Mouse (Mus musculus): Measurements from ENCODE around the gene Tmem50b. TPM values are rescaled to one million over a fixed set of nuclear protein-coding genes. Genes with fewer than 3 reads are reported as not detected.

The Tmem50b gene
- polyA plus RNA-seq, 1 experiment from 2014 or later, result 42.4 TPM

GRCm38 (mm10) chr16:91546836-91547741 is 50.5 kb downstream of the Tmem50b start, which contains the start of gene Ifngr2:
Gene Ifngr2 (plus strand): TSS chr16:91547072.
- Histone ChIP-seq H3K4me2 (ENCODE audit: low read depth, low read length, severe bottlenecking) (peak within 1 kb of the TSS; percentile 97), H3K9ac (ENCODE audit: low read length) (peak within 1 kb of the TSS; percentile 95), H3K27ac (ENCODE audit: low read depth, low read length) (no peak within 1 kb of the TSS), H3K9me3 (ENCODE audit: control insufficient read depth, low read length) (no peaks in the 10 kb centered on the region), H3K27me3 (ENCODE audit: control insufficient read depth, insufficient read depth, low read length) (no peaks in the 10 kb centered on the region), H3K4me3 (ENCODE audit: low read depth, low read length) (peak within 1 kb of the TSS; percentile 89), H3K4me1 (replicated peaks; ENCODE audit: control insufficient read depth, insufficient read depth, low read length) (peaks cover 10% of the 10 kb centered on the region), H3K36me3 (ENCODE audit: control insufficient read depth, insufficient read depth, low read length) (no peaks in the 10 kb centered on the region)
- peak; percentile 83 for ATAC-seq (replicated peaks; ENCODE audit: low FRiP score)
- peak; percentile 85 for DNase-seq (ENCODE audit: low spot score)
- WGBS, result 2% methylated on average over 35 of the region's 74 CpGs

DNA sequence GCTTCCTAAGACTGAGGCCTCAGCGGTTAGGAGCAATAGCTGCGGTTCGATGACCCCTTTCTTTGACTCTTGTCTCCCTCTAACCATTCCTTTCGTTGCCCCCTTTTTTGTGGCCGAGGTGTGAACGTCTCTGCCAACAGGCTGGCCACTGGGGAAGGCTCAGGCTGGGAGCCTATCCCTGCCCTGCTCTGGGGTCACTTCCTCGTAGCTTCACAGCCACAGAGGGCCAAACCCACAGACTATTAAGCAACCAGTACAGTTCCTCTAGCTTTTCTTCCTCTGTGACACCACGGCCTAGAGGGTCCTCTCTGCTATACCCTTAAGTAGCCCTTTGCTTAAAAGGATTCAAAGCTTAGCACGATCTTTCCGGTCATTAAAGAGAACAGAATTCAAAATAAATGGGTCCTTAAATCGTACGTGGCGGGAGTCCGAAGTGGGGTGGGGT is 51.2 kb downstream of the Tmem50b start:
- Histone ChIP-seq H3K4me1 (replicated peaks; ENCODE audit: control insufficient read depth, insufficient read depth, low read length) (peaks cover 10% of the 10 kb centered on the region), H3K4me2 (ENCODE audit: low read depth, low read length, severe bottlenecking) (peak overlapping the region; percentile 97), H3K27ac (ENCODE audit: low read depth, low read length) (no peak overlapping the region), H3K36me3 (ENCODE audit: control insufficient read depth, insufficient read depth, low read length) (no peaks in the 10 kb centered on the region), H3K9me3 (ENCODE audit: control insufficient read depth, low read length) (no peaks in the 10 kb centered on the region), H3K27me3 (ENCODE audit: control insufficient read depth, insufficient read depth, low read length) (no peaks in the 10 kb centered on the region), H3K4me3 (ENCODE audit: low read depth, low read length) (peak overlapping the region; percentile 89), H3K9ac (ENCODE audit: low read length) (peak overlapping the region; percentile 95)
- ATAC-seq (replicated peaks; ENCODE audit: low FRiP score) (peak; percentile 70), DNase-seq (ENCODE audit: low spot score) (no peak)
- 12% methylated on average over 14 of the region's 14 CpGs for WGBS

GRCm38 (mm10) chr16:91545597-91546281 is 51.9 kb downstream of the Tmem50b start:
- no peak for DNase-seq (ENCODE audit: low spot score)
- Histone ChIP-seq H3K9me3 (ENCODE audit: control insufficient read depth, low read length) (no peaks in the 10 kb centered on the region), H3K4me3 (ENCODE audit: low read depth, low read length) (no peak overlapping the region), H3K36me3 (ENCODE audit: control insufficient read depth, insufficient read depth, low read length) (no peaks in the 10 kb centered on the region), H3K4me2 (ENCODE audit: low read depth, low read length, severe bottlenecking) (no peak overlapping the region), H3K27ac (ENCODE audit: low read depth, low read length) (no peak overlapping the region), H3K9ac (ENCODE audit: low read length) (no peak overlapping the region), H3K4me1 (replicated peaks; ENCODE audit: control insufficient read depth, insufficient read depth, low read length) (peaks cover 8% of the 10 kb centered on the region), H3K27me3 (ENCODE audit: control insufficient read depth, insufficient read depth, low read length) (no peaks in the 10 kb centered on the region)
- ATAC-seq (replicated peaks; ENCODE audit: low FRiP score), result no peak
- 66% methylated on average over 10 of the region's 10 CpGs for WGBS

DNA sequence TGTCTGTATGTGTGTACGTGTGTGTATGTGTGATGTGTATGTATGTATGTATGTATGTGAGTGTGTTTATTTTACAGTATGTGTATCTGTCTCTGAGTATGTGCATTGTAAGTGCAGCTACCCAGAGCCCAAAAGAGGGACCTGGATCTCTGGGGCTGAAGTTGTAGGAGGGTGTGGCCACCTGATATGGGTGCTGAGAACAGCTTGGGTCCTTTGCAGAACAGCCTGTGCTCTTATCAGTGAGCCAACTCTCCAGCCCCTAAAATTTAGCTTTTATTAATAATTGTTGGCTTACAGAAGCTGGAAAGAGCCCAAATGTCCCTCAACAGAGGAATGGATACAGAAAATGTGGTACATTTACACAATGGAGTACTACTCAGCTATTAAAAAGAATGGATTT is 54.0 kb downstream of the Tmem50b start:
- H3K9ac ChIP-seq (ENCODE audit: low read length), result no peak overlapping the region
- H3K27me3 ChIP-seq (ENCODE audit: control insufficient read depth, insufficient read depth, low read length), result no peaks in the 10 kb centered on the region
- no peak overlapping the region for H3K4me3 ChIP-seq (ENCODE audit: low read depth, low read length)
- peaks cover 2% of the 10 kb centered on the region; the same call in 1 of the 2 replicates for H3K4me1 ChIP-seq (replicated peaks; ENCODE audit: control insufficient read depth, insufficient read depth, low read length)
- ATAC-seq (replicated peaks; ENCODE audit: low FRiP score) (no peak), DNase-seq (ENCODE audit: low spot score) (no peak)
- no peak overlapping the region for H3K27ac ChIP-seq (ENCODE audit: low read depth, low read length)
- H3K4me2 ChIP-seq (ENCODE audit: low read depth, low read length, severe bottlenecking), result no peak overlapping the region
- 94% methylated on average over 1 of the region's 1 CpGs for WGBS
- H3K9me3 ChIP-seq (ENCODE audit: control insufficient read depth, low read length), result no peaks in the 10 kb centered on the region
- H3K36me3 ChIP-seq (ENCODE audit: control insufficient read depth, insufficient read depth, low read length), result no peaks in the 10 kb centered on the region

- no peaks in the 10 kb centered on the region for H3K36me3 ChIP-seq (ENCODE audit: control insufficient read depth, insufficient read depth, low read length)
- H3K4me1 ChIP-seq (replicated peaks; ENCODE audit: control insufficient read depth, insufficient read depth, low read length), result no peaks in the 10 kb centered on the region
- H3K4me3 ChIP-seq (ENCODE audit: low read depth, low read length), result no peak overlapping the region
- DNase-seq (ENCODE audit: low spot score) (no peak), ATAC-seq (replicated peaks; ENCODE audit: low FRiP score) (no peak)
- 44% methylated on average over 10 of the region's 10 CpGs for WGBS
- H3K9me3 ChIP-seq (ENCODE audit: control insufficient read depth, low read length), result no peaks in the 10 kb centered on the region
- H3K27ac ChIP-seq (ENCODE audit: low read depth, low read length), result no peak overlapping the region
- peak overlapping the region; percentile 4; the same call in 1 of the 2 replicates for H3K9ac ChIP-seq (ENCODE audit: low read length)
- no peak overlapping the region for H3K4me2 ChIP-seq (ENCODE audit: low read depth, low read length, severe bottlenecking)
- no peaks in the 10 kb centered on the region for H3K27me3 ChIP-seq (ENCODE audit: control insufficient read depth, insufficient read depth, low read length)
These were observed 56.0 kb downstream of the Tmem50b start for GRCm38 (mm10) chr16:91541573-91542081.

DNA sequence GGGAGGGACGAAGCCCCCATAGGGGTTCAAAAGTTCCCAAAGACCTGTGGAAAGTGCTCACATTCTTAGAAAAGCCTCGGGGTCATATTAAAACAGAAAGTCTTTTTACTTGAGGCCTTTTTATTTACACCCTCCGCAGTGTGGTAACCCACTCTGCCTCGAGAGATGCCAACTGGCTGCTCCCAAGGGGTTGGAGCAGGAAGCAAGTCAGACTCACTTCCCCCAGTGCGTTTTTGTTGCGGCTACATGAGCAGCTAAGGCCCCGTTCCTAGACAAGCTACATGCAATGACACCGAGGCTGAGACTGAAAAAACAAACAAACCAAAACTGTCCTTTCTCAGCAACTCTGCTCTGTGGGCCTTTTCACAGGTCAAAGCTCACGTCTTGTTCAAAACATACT is 59.1 kb downstream of the Tmem50b start:
- Histone ChIP-seq H3K9ac (ENCODE audit: low read length) (no peak overlapping the region), H3K4me1 (replicated peaks; ENCODE audit: control insufficient read depth, insufficient read depth, low read length) (no peaks in the 10 kb centered on the region), H3K27me3 (ENCODE audit: control insufficient read depth, insufficient read depth, low read length) (no peaks in the 10 kb centered on the region), H3K27ac (ENCODE audit: low read depth, low read length) (no peak overlapping the region), H3K4me3 (ENCODE audit: low read depth, low read length) (no peak overlapping the region), H3K36me3 (ENCODE audit: control insufficient read depth, insufficient read depth, low read length) (no peaks in the 10 kb centered on the region), H3K4me2 (ENCODE audit: low read depth, low read length, severe bottlenecking) (no peak overlapping the region), H3K9me3 (ENCODE audit: control insufficient read depth, low read length) (no peaks in the 10 kb centered on the region)
- 78% methylated on average over 9 of the region's 9 CpGs for WGBS
- ATAC-seq (replicated peaks; ENCODE audit: low FRiP score) (no peak), DNase-seq (ENCODE audit: low spot score) (no peak)

DNA sequence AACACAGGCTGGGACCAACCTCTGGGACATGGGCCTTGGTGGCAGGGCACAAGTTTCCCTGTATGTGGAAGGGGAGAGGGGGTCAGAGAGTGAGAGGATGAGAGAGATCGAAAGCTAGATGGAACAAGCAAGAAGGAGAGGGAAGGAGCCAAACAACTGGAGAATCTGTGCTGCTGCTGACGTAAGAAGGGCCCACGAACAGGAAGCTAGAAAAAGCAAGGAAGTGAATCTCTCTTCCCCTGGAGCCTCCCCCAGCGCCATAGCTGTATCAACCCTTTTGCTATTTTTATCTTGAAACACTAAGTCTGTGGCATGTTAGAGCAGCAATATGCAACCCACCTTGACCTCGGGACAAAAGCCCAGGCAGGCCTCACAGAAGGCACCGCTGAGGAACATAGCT is 59.5 kb downstream of the Tmem50b start:
- ATAC-seq (replicated peaks; ENCODE audit: low FRiP score) (no peak), DNase-seq (ENCODE audit: low spot score) (no peak)
- Histone ChIP-seq H3K9ac (ENCODE audit: low read length) (no peak overlapping the region), H3K4me2 (ENCODE audit: low read depth, low read length, severe bottlenecking) (no peak overlapping the region), H3K4me1 (replicated peaks; ENCODE audit: control insufficient read depth, insufficient read depth, low read length) (no peaks in the 10 kb centered on the region), H3K9me3 (ENCODE audit: control insufficient read depth, low read length) (no peaks in the 10 kb centered on the region), H3K27me3 (ENCODE audit: control insufficient read depth, insufficient read depth, low read length) (no peaks in the 10 kb centered on the region), H3K36me3 (ENCODE audit: control insufficient read depth, insufficient read depth, low read length) (no peaks in the 10 kb centered on the region), H3K4me3 (ENCODE audit: low read depth, low read length) (no peak overlapping the region), H3K27ac (ENCODE audit: low read depth, low read length) (no peak overlapping the region)
- 88% methylated on average over 6 of the region's 6 CpGs for WGBS

- Histone ChIP-seq H3K4me3 (ENCODE audit: low read depth, low read length) (no peak overlapping the region), H3K9me3 (ENCODE audit: control insufficient read depth, low read length) (no peaks in the 10 kb centered on the region), H3K27ac (ENCODE audit: low read depth, low read length) (no peak overlapping the region), H3K4me1 (replicated peaks; ENCODE audit: control insufficient read depth, insufficient read depth, low read length) (no peaks in the 10 kb centered on the region), H3K36me3 (ENCODE audit: control insufficient read depth, insufficient read depth, low read length) (no peaks in the 10 kb centered on the region), H3K9ac (ENCODE audit: low read length) (no peak overlapping the region), H3K4me2 (ENCODE audit: low read depth, low read length, severe bottlenecking) (no peak overlapping the region), H3K27me3 (ENCODE audit: control insufficient read depth, insufficient read depth, low read length) (no peaks in the 10 kb centered on the region)
- DNase-seq (ENCODE audit: low spot score) (no peak), ATAC-seq (replicated peaks; ENCODE audit: low FRiP score) (no peak)
- 81% methylated on average over 3 of the region's 3 CpGs for WGBS
These were observed 60.5 kb downstream of the Tmem50b start for GRCm38 (mm10) chr16:91537065-91537464.
